ENCODE assay signal across 7 mouse cellular contexts in the genomic region with DNA sequence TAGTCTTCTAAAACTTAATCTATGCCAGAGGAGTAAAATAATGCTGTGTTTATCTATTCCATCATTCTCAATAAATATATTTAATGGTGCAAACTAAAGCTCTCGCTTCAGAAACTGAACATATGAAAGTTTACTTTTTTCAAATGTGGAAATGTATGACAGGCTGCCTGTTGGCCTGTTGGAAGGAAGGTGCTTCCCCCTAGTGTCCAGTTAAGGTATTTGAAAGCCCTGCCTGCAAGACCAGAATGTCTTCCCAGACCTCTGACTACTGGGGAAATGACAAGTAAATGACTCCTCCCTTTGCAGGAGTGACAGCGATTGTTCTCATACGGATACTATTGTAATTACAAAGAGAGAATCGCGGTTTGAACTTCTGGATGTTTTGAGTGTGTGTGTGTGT. TPM values are rescaled to one million over a fixed set of nuclear protein-coding genes. Genes with fewer than 3 reads are reported as not detected.
A peak's percentile ranks its signal among the peaks of the same experiment; 100 is the strongest.
DNase-seq lines count a peak whose midpoint lies in the region; ATAC-seq and TF ChIP-seq lines count a peak whose summit lies in the region.

No protein-coding gene starts in this region.

- WGBS in forebrain, postnatal 0 days = 15% methylated on average over 5 of the region's 5 CpGs

- H3K4me3 ChIP-seq in C2C12 (ENCODE audit: insufficient read depth, poor library complexity, severe bottlenecking) (no peak overlapping the region), CH12.LX (replicated peaks in 1 of 3; ENCODE audit: low read depth in 2 of 3, low read length in 2 of 3, poor library complexity in 1 of 3) (no peak overlapping the region)
- no peak overlapping the region for H3K4me3 ChIP-seq in forebrain, postnatal 0 days (ENCODE audit: low read depth, low read length)

- no peak overlapping the region for H3K27ac ChIP-seq in CH12.LX (ENCODE audit: insufficient read depth, low read depth)
- H3K27ac ChIP-seq in forebrain, postnatal 0 days (ENCODE audit: low read depth, low read length) = no peak overlapping the region

- TF ChIP-seq CTCF in C2C12 (IDR thresholded peaks at IDR 0.05; ENCODE audit: control insufficient read depth, insufficient read depth, insufficient read length) = peak; percentile 16
- peak; percentile 74 to 93 for TF ChIP-seq CTCF in CH12.LX (conservative IDR thresholded peaks at IDR 0.05 in 1 of 2, IDR thresholded peaks at IDR 0.05 in 1 of 2; ENCODE audit: low read depth in 2 of 2, low read length in 2 of 2)
- peak; percentile 95 for TF ChIP-seq CTCF in forebrain, postnatal 0 days (IDR thresholded peaks at IDR 0.05; ENCODE audit: low read depth)

- in situ Hi-C loops in CH12.LX (cut with MboI; ENCODE audit: low pct_ligation_motif_present, low pct_unique_long_range_greater_than_20kb, low sequenced_read_pairs) = loop anchor here (25.0 kb wide), 1 partner anchor 441 kb away; a partner anchor contains a TSS

- dilution Hi-C loops in CH12.LX (cut with MboI; ENCODE audit: extremely low pct_ligation_motif_present, extremely low pct_unique_long_range_greater_than_20kb, low sequenced_read_pairs) = no loop called here

- no peak overlapping the region for H3K9ac ChIP-seq in CH12.LX (ENCODE audit: insufficient read depth, low read depth)
- no peak overlapping the region for H3K9ac ChIP-seq in forebrain, postnatal 0 days

- peak; percentile 90 for ATAC-seq in forebrain, postnatal 0 days
- 0 out of 2 replicates have a peak, but pooled peaks have one; percentile 51 for ATAC-seq in neutrophil, adult 5-6 weeks (ENCODE audit: extremely low read depth, insufficient number of reproducible peaks, low FRiP score, poor library complexity, severe bottlenecking)

- no peaks in the 10 kb centered on the region for H3K79me2 ChIP-seq in C2C12 (ENCODE audit: control insufficient read depth, insufficient read depth)
- no peaks in the 10 kb centered on the region for H3K79me2 ChIP-seq in CH12.LX (replicated peaks; ENCODE audit: control insufficient read depth, extremely low read depth, insufficient read depth, poor library complexity, severe bottlenecking)

- H3K4me2 ChIP-seq in CH12.LX (ENCODE audit: insufficient read depth, low read depth, poor library complexity, severe bottlenecking) = no peak overlapping the region
- no peak overlapping the region for H3K4me2 ChIP-seq in forebrain, postnatal 0 days (ENCODE audit: low read depth)

- peaks cover 0 to 18% of the 10 kb centered on the region in 2 experiments; a peak in 2 of 4 replicates for H3K4me1 ChIP-seq in CH12.LX (ENCODE audit: control insufficient read depth in 1 of 2, insufficient read depth in 2 of 2)
- no peaks in the 10 kb centered on the region for H3K4me1 ChIP-seq in forebrain, postnatal 0 days (ENCODE audit: insufficient read depth)

- peak; percentile 82 for DNase-seq in CH12.LX (ENCODE audit: extremely low read depth)
- peak; percentile 21 for DNase-seq in cerebellum, adult 11-12 months
- DNase-seq in forebrain, postnatal 0 days = peak; percentile 88
- DNase-seq in kidney, adult 9 months = peak; percentile 86
- DNase-seq in lung, adult 18-20 months = peak; percentile 48 to 70

- no peaks in the 10 kb centered on the region for H3K27me3 ChIP-seq in C2C12 (ENCODE audit: control insufficient read depth, insufficient read depth, insufficient read length)
- H3K27me3 ChIP-seq in CH12.LX (replicated peaks) = no peaks in the 10 kb centered on the region
- H3K27me3 ChIP-seq in forebrain, postnatal 0 days (ENCODE audit: insufficient read depth, low read length) = no peaks in the 10 kb centered on the region

- no peak for TF ChIP-seq POLR2A in CH12.LX (IDR thresholded peaks at IDR 0.05; ENCODE audit: low read depth, low read length)

- no peak overlapping the region for H3ac ChIP-seq in C2C12 (ENCODE audit: control insufficient read depth, insufficient read length, low read depth)

- H3K79me3 ChIP-seq in C2C12 (ENCODE audit: low read depth) = no peaks in the 10 kb centered on the region

- TF ChIP-seq RAD21 in CH12.LX (IDR thresholded peaks at IDR 0.05; ENCODE audit: low read depth, low read length) = peak; percentile 91

- TF ChIP-seq EP300 in CH12.LX (IDR thresholded peaks at IDR 0.05; ENCODE audit: low read length) = no peak

- H3K9me3 ChIP-seq in CH12.LX (replicated peaks; ENCODE audit: low read length) = no peaks in the 10 kb centered on the region
- no peaks in the 10 kb centered on the region for H3K9me3 ChIP-seq in forebrain, postnatal 0 days (ENCODE audit: low read length)

- no peaks in the 10 kb centered on the region for H3K36me3 ChIP-seq in C2C12 (ENCODE audit: control insufficient read depth, insufficient read depth)
- no peaks in the 10 kb centered on the region for H3K36me3 ChIP-seq in CH12.LX (replicated peaks in 1 of 2; ENCODE audit: control insufficient read depth in 1 of 2, insufficient read depth in 1 of 2, low read length in 1 of 2)
- H3K36me3 ChIP-seq in forebrain, postnatal 0 days (ENCODE audit: insufficient read depth) = no peaks in the 10 kb centered on the region

TF ChIP-seq in C2C12, 6 proteins besides CTCF, POLR2A, EP300 and RAD21:
- TF ChIP-seq MYOG (IDR thresholded peaks at IDR 0.05; ENCODE audit: control insufficient read depth, extremely low read depth, insufficient read length) (no peak), MAX (IDR thresholded peaks at IDR 0.05) (no peak), MYOD1 (IDR thresholded peaks at IDR 0.05; ENCODE audit: control insufficient read depth, insufficient read length, low read depth) (no peak), CEBPB (IDR thresholded peaks at IDR 0.05; ENCODE audit: low read depth) (no peak), FOSL1 (IDR thresholded peaks at IDR 0.05; ENCODE audit: insufficient read depth, low read length, poor library complexity, severe bottlenecking) (no peak)

TF ChIP-seq in CH12.LX, 34 proteins besides CTCF, POLR2A, EP300 and RAD21:
- TF ChIP-seq ZKSCAN1 (IDR thresholded peaks at IDR 0.05; ENCODE audit: borderline replicate concordance, low read depth, low read length) (no peak), NRF1 (IDR thresholded peaks at IDR 0.05; ENCODE audit: low read depth, low read length) (no peak), ZC3H11A (IDR thresholded peaks at IDR 0.05; ENCODE audit: low read depth, low read length) (peak; percentile 46), MYC (IDR thresholded peaks at IDR 0.05; ENCODE audit: low read depth, low read length) (no peak), MXI1 (IDR thresholded peaks at IDR 0.05; ENCODE audit: low read depth, low read length) (no peak), JUN (IDR thresholded peaks at IDR 0.05; ENCODE audit: insufficient read depth, low read depth, low read length) (no peak), SMC3 (IDR thresholded peaks at IDR 0.05; ENCODE audit: low read depth, low read length) (peak; percentile 79), CHD1 (IDR thresholded peaks at IDR 0.05; ENCODE audit: low read depth, low read length) (no peak), MEF2A (IDR thresholded peaks at IDR 0.05; ENCODE audit: borderline replicate concordance, low read depth, low read length) (no peak), JUND (conservative IDR thresholded peaks at IDR 0.05; ENCODE audit: low read depth, low read length) (0 out of 2 replicates have a peak, but pooled peaks have one; percentile 26), ZNF384 (IDR thresholded peaks at IDR 0.05; ENCODE audit: low read depth, low read length) (peak; percentile 52), USF2 (conservative IDR thresholded peaks at IDR 0.05; ENCODE audit: low read depth, low read length) (no peak), TBP (conservative IDR thresholded peaks at IDR 0.05; ENCODE audit: low read depth, low read length) (no peak)

RNA-seq across cellular contexts. Expression of a gene that starts 6.2 kb away (rescaled TPM):
- 6.9 TPM for polyA plus RNA-seq in C2C12 (2012; fragmentation: generic; extraction: Trizol)
- total RNA-seq in CH12.LX (2012; rRNA removed) = 14.8 and 15.5 TPM in 2 replicates
- total RNA-seq in CH12.LX (2014; rRNA removed) = 24.8 and 33.0 TPM in 2 replicates
- 19.9 and 21.2 TPM in 2 replicates for polyA plus RNA-seq in CH12.LX (2012; ENCODE audit: insufficient read length, low read depth)
- 43.2 and 47.8 TPM in 2 replicates for total RNA-seq in forebrain, postnatal 0 days (2014; rRNA removed)
- polyA plus RNA-seq in forebrain, postnatal 0 days (2015; fragmentation: Nextera tagmentation; extraction: Ambion mirVana) = 25.7 and 38.1 TPM in 2 replicates
- total RNA-seq in neutrophil, adult 5-6 weeks (2017) = 9.2 and 10.3 TPM in 2 replicates

Comparison
In these comparisons a context has a peak if more than half of its experiments do, and no peak if none do; other contexts are left out.
1. CTCF ChIP-seq: peak in every context shown above with its lines; median percentile 95 in forebrain, postnatal 0 days; 84 in CH12.LX; 16 in C2C12.
2. DNase-seq: peak in every context shown above with its lines; median percentile 88 in forebrain, postnatal 0 days; 86 in kidney, adult 9 months; 82 in CH12.LX; 59 in lung, adult 18-20 months; 21 in cerebellum, adult 11-12 months.